Mouse (Mus musculus): ENCODE data around the gene Sclt1.

GRCm38 (mm10) chr3:41620971-41621370 is 121.3 kb downstream of the Sclt1 start:
- TF ChIP-seq CTCF (IDR thresholded peaks at IDR 0.05) (no peak), EP300 (IDR thresholded peaks at IDR 0.05) (no peak)

Measured in lung, postnatal 0 days (tissue).